Mouse (Mus musculus): ENCODE data around the gene Syncrip. TPM values are rescaled to one million over a fixed set of nuclear protein-coding genes. Genes with fewer than 3 reads are reported as not detected.

Gene Syncrip
- total and polyA plus RNA-seq, 3 experiments = 152 to 251 (median 197) TPM

GRCm38 (mm10) chr9:88437342-88438236 is 44.8 kb downstream of the Syncrip start:
- DNase-seq (ENCODE audit: low spot score) = no peak
- ATAC-seq (ENCODE audit: extremely low read depth, insufficient number of reproducible peaks, low FRiP score, poor library complexity, severe bottlenecking) = no peak
- Histone ChIP-seq H3K4me1 (ENCODE audit: insufficient read depth, low read depth, low read length) (peaks cover 27% of the 10 kb centered on the region), H3K9me3 (replicated peaks) (no peaks in the 10 kb centered on the region), H3K4me3 (ENCODE audit: low read depth, low read length) (peak overlapping the region; percentile 96), H3K36me3 (replicated peaks) (peaks cover 17% of the 10 kb centered on the region), H3K27me3 (ENCODE audit: insufficient read depth, low read length) (no peaks in the 10 kb centered on the region)
- TF ChIP-seq TAL1 (conservative IDR thresholded peaks at IDR 0.05; ENCODE audit: low read depth, low read length) (no peak), POLR2AphosphoS5 (IDR thresholded peaks at IDR 0.05; ENCODE audit: insufficient replicate concordance, low read depth, low read length) (no peak), GATA2 (IDR thresholded peaks at IDR 0.05; ENCODE audit: borderline replicate concordance, low read depth, low read length) (no peak), GATA1 (IDR thresholded peaks at IDR 0.05; ENCODE audit: borderline replicate concordance, low read length) (no peak), CTCF (IDR thresholded peaks at IDR 0.05; ENCODE audit: low read depth, low read length) (no peak)

- no peak overlapping the region for H3K4me3 ChIP-seq (ENCODE audit: low read depth, low read length)
- H3K4me1 ChIP-seq (ENCODE audit: insufficient read depth, low read depth, low read length) = no peaks in the 10 kb centered on the region
- H3K36me3 ChIP-seq (replicated peaks) = peaks cover 45% of the 10 kb centered on the region
- ATAC-seq (ENCODE audit: extremely low read depth, insufficient number of reproducible peaks, low FRiP score, poor library complexity, severe bottlenecking) (no peak), DNase-seq (ENCODE audit: low spot score) (no peak)
- H3K9me3 ChIP-seq (replicated peaks) = no peaks in the 10 kb centered on the region
- no peak for TF ChIP-seq GATA2 (IDR thresholded peaks at IDR 0.05; ENCODE audit: borderline replicate concordance, low read depth, low read length)
- no peak for TF ChIP-seq POLR2AphosphoS5 (IDR thresholded peaks at IDR 0.05; ENCODE audit: insufficient replicate concordance, low read depth, low read length)
- no peak for TF ChIP-seq CTCF (IDR thresholded peaks at IDR 0.05; ENCODE audit: low read depth, low read length)
- TF ChIP-seq GATA1 (IDR thresholded peaks at IDR 0.05; ENCODE audit: borderline replicate concordance, low read length) = no peak
- TF ChIP-seq TAL1 (conservative IDR thresholded peaks at IDR 0.05; ENCODE audit: low read depth, low read length) = no peak
- no peaks in the 10 kb centered on the region for H3K27me3 ChIP-seq (ENCODE audit: insufficient read depth, low read length)
Observed at GRCm38 (mm10) chr9:88424356-88424755, 58.0 kb downstream of the Syncrip start.

- H3K4me3 ChIP-seq (ENCODE audit: low read depth, low read length) = no peak overlapping the region
- TF ChIP-seq CTCF (IDR thresholded peaks at IDR 0.05; ENCODE audit: low read depth, low read length) (no peak), TAL1 (conservative IDR thresholded peaks at IDR 0.05; ENCODE audit: low read depth, low read length) (no peak), GATA1 (IDR thresholded peaks at IDR 0.05; ENCODE audit: borderline replicate concordance, low read length) (no peak), POLR2AphosphoS5 (IDR thresholded peaks at IDR 0.05; ENCODE audit: insufficient replicate concordance, low read depth, low read length) (no peak), GATA2 (IDR thresholded peaks at IDR 0.05; ENCODE audit: borderline replicate concordance, low read depth, low read length) (no peak)
- H3K36me3 ChIP-seq (replicated peaks) = peaks cover 45% of the 10 kb centered on the region
- no peaks in the 10 kb centered on the region for H3K4me1 ChIP-seq (ENCODE audit: insufficient read depth, low read depth, low read length)
- DNase-seq (ENCODE audit: low spot score) = no peak
- H3K27me3 ChIP-seq (ENCODE audit: insufficient read depth, low read length) = no peaks in the 10 kb centered on the region
- ATAC-seq (ENCODE audit: extremely low read depth, insufficient number of reproducible peaks, low FRiP score, poor library complexity, severe bottlenecking) = no peak
- no peaks in the 10 kb centered on the region for H3K9me3 ChIP-seq (replicated peaks)
Observed at GRCm38 (mm10) chr9:88422428-88422827, 59.9 kb downstream of the Syncrip start.

GRCm38 (mm10) chr9:88416752-88417151 is 65.6 kb downstream of the Syncrip start:
- Histone ChIP-seq H3K4me3 (ENCODE audit: low read depth, low read length) (no peak overlapping the region), H3K36me3 (replicated peaks) (peaks cover 57% of the 10 kb centered on the region), H3K4me1 (ENCODE audit: insufficient read depth, low read depth, low read length) (no peaks in the 10 kb centered on the region), H3K27me3 (ENCODE audit: insufficient read depth, low read length) (no peaks in the 10 kb centered on the region), H3K9me3 (replicated peaks) (no peaks in the 10 kb centered on the region)
- ATAC-seq (ENCODE audit: extremely low read depth, insufficient number of reproducible peaks, low FRiP score, poor library complexity, severe bottlenecking) (no peak), DNase-seq (ENCODE audit: low spot score) (no peak)
- TF ChIP-seq GATA1 (IDR thresholded peaks at IDR 0.05; ENCODE audit: borderline replicate concordance, low read length) = no peak
- no peak for TF ChIP-seq POLR2AphosphoS5 (IDR thresholded peaks at IDR 0.05; ENCODE audit: insufficient replicate concordance, low read depth, low read length)
- no peak for TF ChIP-seq CTCF (IDR thresholded peaks at IDR 0.05; ENCODE audit: low read depth, low read length)
- no peak for TF ChIP-seq TAL1 (conservative IDR thresholded peaks at IDR 0.05; ENCODE audit: low read depth, low read length)
- TF ChIP-seq GATA2 (IDR thresholded peaks at IDR 0.05; ENCODE audit: borderline replicate concordance, low read depth, low read length) = no peak

- no peak for DNase-seq (ENCODE audit: low spot score)
- ATAC-seq (ENCODE audit: extremely low read depth, insufficient number of reproducible peaks, low FRiP score, poor library complexity, severe bottlenecking) = no peak
- H3K27me3 ChIP-seq (ENCODE audit: insufficient read depth, low read length) = no peaks in the 10 kb centered on the region
- peaks cover 48% of the 10 kb centered on the region for H3K36me3 ChIP-seq (replicated peaks)
- H3K4me3 ChIP-seq (ENCODE audit: low read depth, low read length) = no peak overlapping the region
- H3K9me3 ChIP-seq (replicated peaks) = no peaks in the 10 kb centered on the region
- TF ChIP-seq TAL1 (conservative IDR thresholded peaks at IDR 0.05; ENCODE audit: low read depth, low read length) (no peak), GATA2 (IDR thresholded peaks at IDR 0.05; ENCODE audit: borderline replicate concordance, low read depth, low read length) (no peak), CTCF (IDR thresholded peaks at IDR 0.05; ENCODE audit: low read depth, low read length) (no peak), GATA1 (IDR thresholded peaks at IDR 0.05; ENCODE audit: borderline replicate concordance, low read length) (no peak), POLR2AphosphoS5 (IDR thresholded peaks at IDR 0.05; ENCODE audit: insufficient replicate concordance, low read depth, low read length) (no peak)
- H3K4me1 ChIP-seq (ENCODE audit: insufficient read depth, low read depth, low read length) = no peaks in the 10 kb centered on the region
Observed at GRCm38 (mm10) chr9:88409978-88410377, 72.4 kb downstream of the Syncrip start.

GRCm38 (mm10) chr9:88404515-88404914 is 77.9 kb downstream of the Syncrip start:
- DNase-seq (ENCODE audit: low spot score) = no peak
- Histone ChIP-seq H3K9me3 (replicated peaks) (no peaks in the 10 kb centered on the region), H3K27me3 (ENCODE audit: insufficient read depth, low read length) (no peaks in the 10 kb centered on the region), H3K4me3 (ENCODE audit: low read depth, low read length) (no peak overlapping the region), H3K36me3 (replicated peaks) (peaks cover 56% of the 10 kb centered on the region), H3K4me1 (ENCODE audit: insufficient read depth, low read depth, low read length) (no peaks in the 10 kb centered on the region)
- no peak for TF ChIP-seq GATA2 (IDR thresholded peaks at IDR 0.05; ENCODE audit: borderline replicate concordance, low read depth, low read length)
- no peak for TF ChIP-seq TAL1 (conservative IDR thresholded peaks at IDR 0.05; ENCODE audit: low read depth, low read length)
- no peak for TF ChIP-seq POLR2AphosphoS5 (IDR thresholded peaks at IDR 0.05; ENCODE audit: insufficient replicate concordance, low read depth, low read length)
- no peak for TF ChIP-seq CTCF (IDR thresholded peaks at IDR 0.05; ENCODE audit: low read depth, low read length)
- no peak for TF ChIP-seq GATA1 (IDR thresholded peaks at IDR 0.05; ENCODE audit: borderline replicate concordance, low read length)
- no peak for ATAC-seq (ENCODE audit: extremely low read depth, insufficient number of reproducible peaks, low FRiP score, poor library complexity, severe bottlenecking)
